Mouse (Mus musculus) G1E (cell line): ENCODE results near the gene Pdpn.

ENCODE experiments used
- CTCF ChIP-seq: IDR thresholded peaks from 2 replicates; pipeline ENCODE4 v1.5.1; 2012; ENCODE audit warnings: low read depth, low read length, inconsistent platforms, mixed read lengths
- GATA1 ChIP-seq: IDR thresholded peaks from 2 replicates; pipeline ENCODE4 v1.6.1; 2012; ENCODE audit warnings: borderline replicate concordance, low read length, inconsistent platforms, mixed read lengths
- POLR2AphosphoS5 ChIP-seq: IDR thresholded peaks from 2 replicates; pipeline ENCODE4 v1.6.1; 2012; ENCODE audit warnings: low read depth, low read length, inconsistent platforms; ENCODE audit not compliant: insufficient replicate concordance

DNA sequence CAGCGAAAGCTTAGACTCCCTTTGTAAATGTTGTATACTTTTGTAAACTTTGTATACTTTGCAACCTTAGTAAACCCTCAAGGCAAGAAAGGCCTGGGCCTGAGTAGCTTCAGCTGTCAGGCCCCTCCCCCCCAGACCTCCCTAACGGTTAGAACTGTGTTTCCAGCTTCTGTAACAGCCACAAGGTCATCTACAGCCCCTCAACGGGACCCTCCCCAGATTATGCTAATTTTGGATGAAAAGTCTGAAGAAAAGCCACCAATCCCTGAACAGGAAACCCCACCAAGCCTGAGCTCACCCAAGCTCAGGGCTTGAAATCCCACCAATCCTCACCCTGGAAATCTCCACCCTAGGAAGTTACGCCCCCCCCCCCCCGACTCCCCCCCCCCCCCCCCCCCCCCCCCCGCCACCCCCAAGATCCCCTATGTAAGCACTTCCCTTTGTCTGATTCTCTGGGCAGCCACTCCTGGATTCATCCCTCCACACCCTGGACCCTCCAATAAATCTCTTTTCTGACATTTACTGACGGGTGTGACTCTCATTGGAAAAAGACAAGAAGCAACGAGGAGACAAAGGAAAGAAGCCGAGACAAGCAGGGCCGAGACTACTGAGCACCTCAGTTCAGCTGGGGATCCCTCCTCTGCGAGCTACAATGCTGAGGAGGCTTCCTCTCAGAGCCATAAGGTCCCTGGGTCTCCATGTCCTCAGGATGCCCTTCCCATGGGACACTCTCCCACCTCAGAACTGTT is 25.0 kb upstream of the Pdpn start:
- TF ChIP-seq CTCF (no peak), POLR2AphosphoS5 (no peak), GATA1 (no peak)
